Mouse (Mus musculus) ES-Bruce4 (cell line): ENCODE results near the gene Sh3glb1. TPM values are rescaled to one million over a fixed set of nuclear protein-coding genes. Genes with fewer than 3 reads are reported as not detected.
"Not testable (repeated sequence)": the region's sequence is repeated elsewhere in the genome, so short reads cannot be mapped to it uniquely, and the experiment has no call there.

Experiments used
- H3K27ac ChIP-seq: 2 replicates; pipeline ENCODE4 v1.5.1; 2012; ENCODE audit warnings: low read length, inconsistent platforms; ENCODE audit not compliant: insufficient read depth
- H3K27me3 ChIP-seq: 2 replicates; pipeline ENCODE4 v1.6.1; 2012; ENCODE audit warnings: mild to moderate bottlenecking, low read length, inconsistent platforms; ENCODE audit not compliant: control insufficient read depth, poor library complexity, insufficient read depth, severe bottlenecking
- H3K36me3 ChIP-seq: 2 replicates; pipeline ENCODE4 v1.6.1; 2012; ENCODE audit warnings: inconsistent platforms, mild to moderate bottlenecking, low read length, moderate library complexity; ENCODE audit not compliant: control insufficient read depth, poor library complexity, insufficient read depth, severe bottlenecking
- H3K4me1 ChIP-seq: one replicate; pipeline ENCODE4 v1.8.1; 2011; ENCODE audit warnings: low read length; ENCODE audit not compliant: control insufficient read depth, insufficient read depth
- H3K4me3 ChIP-seq: 2 replicates; pipeline ENCODE4 v1.5.1; 2011; ENCODE audit warnings: low read depth, mild to moderate bottlenecking, low read length
- H3K9ac ChIP-seq: 2 replicates; pipeline ENCODE4 v1.6.1; 2012; ENCODE audit warnings: low read depth, mild to moderate bottlenecking, inconsistent platforms; ENCODE audit not compliant: poor library complexity, severe bottlenecking
- H3K9me3 ChIP-seq: replicated peaks from 2 replicates; pipeline ENCODE4 v1.6.1; 2012; ENCODE audit warnings: mild to moderate bottlenecking, low read length, inconsistent platforms; ENCODE audit not compliant: control insufficient read depth, poor library complexity, insufficient read depth, severe bottlenecking
- CTCF ChIP-seq: IDR thresholded peaks from one replicate; pipeline ENCODE4 v1.8.1; 2011; ENCODE audit warnings: low read depth, low read length
- EP300 ChIP-seq: IDR thresholded peaks from 2 replicates; pipeline ENCODE4 v1.6.1; 2011; ENCODE audit warnings: low read depth, low read length; ENCODE audit not compliant: insufficient read depth
- POLR2A ChIP-seq: IDR thresholded peaks from one replicate; pipeline ENCODE4 v1.8.1; 2011; ENCODE audit warnings: low read length; ENCODE audit not compliant: insufficient read depth
- polyA plus RNA-seq: library from polyadenylated mRNA; stranded (reverse); fragments of >200 nt; gene quantifications from 2 replicates; pipeline ENCODE4 v1.2.4, GENCODE M21; 2011; ENCODE audit warnings: low read depth; ENCODE audit not compliant: missing spikeins, insufficient read depth, insufficient read length

Gene Sh3glb1
- polyA plus RNA-seq: 110 and 115 TPM in 2 replicates

- Histone ChIP-seq H3K9me3 (no peaks in the 10 kb centered on the region), H3K27ac (peak within 1 kb of the TSS; percentile 54), H3K4me3 (peak within 1 kb of the TSS; percentile 97), H3K4me1 (no peaks in the 10 kb centered on the region), H3K36me3 (no peaks in the 10 kb centered on the region), H3K27me3 (no peaks in the 10 kb centered on the region), H3K9ac (peak within 1 kb of the TSS; percentile 79)
- TF ChIP-seq CTCF (peak; percentile 88), POLR2A (no peak)
These were observed at the start of gene Sh3glb1 for GRCm38 (mm10) chr3:144719901-144720747. Gene Sh3glb1 (minus strand): TSS chr3:144720335.

DNA sequence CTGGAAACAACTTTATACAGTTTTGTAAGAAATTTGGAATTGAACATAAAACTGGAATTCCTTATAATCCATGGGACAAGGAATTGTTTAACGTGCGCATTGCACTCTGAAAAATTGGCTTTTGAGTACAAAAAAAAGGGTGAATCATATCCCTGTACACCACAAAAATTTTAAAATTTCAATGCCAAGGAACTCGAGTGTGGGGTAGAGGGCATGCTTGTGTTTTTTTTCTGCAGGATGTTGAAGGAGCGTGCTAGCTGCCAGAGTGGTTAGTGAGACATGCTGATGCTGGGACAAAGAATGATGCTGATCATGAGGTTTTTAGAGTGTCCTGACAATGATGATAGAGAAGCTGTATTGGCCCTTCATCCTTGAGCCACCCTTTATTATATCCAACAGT, 45.0 kb upstream of the Sh3glb1 start:
- TF ChIP-seq CTCF (no peak), POLR2A (no peak), EP300 (no peak)
- Histone ChIP-seq H3K4me3 (no peak overlapping the region), H3K4me1 (no peaks in the 10 kb centered on the region), H3K9me3 (peaks cover 14% of the 10 kb centered on the region), H3K27ac (no peak overlapping the region), H3K9ac (no peak overlapping the region), H3K27me3 (no peaks in the 10 kb centered on the region), H3K36me3 (no peaks in the 10 kb centered on the region)

DNA sequence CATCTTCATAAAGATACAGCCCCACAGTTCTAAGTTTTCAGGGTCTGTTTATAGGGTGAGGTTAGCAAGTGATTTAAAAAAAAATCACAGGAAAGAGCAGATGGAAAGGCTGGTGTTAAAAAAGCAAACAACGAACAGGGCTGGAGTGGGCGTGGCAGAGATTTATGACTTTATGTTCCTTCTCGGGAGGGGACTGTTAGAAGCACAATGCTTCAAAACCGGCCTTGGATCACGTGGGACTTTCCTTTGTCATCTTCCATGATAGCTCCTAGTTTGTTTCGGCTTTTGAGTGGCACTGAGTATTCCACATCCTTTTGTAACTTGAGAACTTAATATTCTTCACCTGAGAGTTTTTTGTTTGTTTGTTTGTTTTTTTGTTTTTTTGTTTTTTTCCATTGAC, 41.3 kb upstream of the Sh3glb1 start:
- no peaks in the 10 kb centered on the region for H3K4me1 ChIP-seq
- no peak overlapping the region for H3K9ac ChIP-seq
- no peak overlapping the region for H3K4me3 ChIP-seq
- H3K27ac ChIP-seq: no peak overlapping the region
- H3K27me3 ChIP-seq: no peaks in the 10 kb centered on the region
- no peaks in the 10 kb centered on the region for H3K36me3 ChIP-seq
- H3K9me3 ChIP-seq: peaks cover 3% of the 10 kb centered on the region
- TF ChIP-seq CTCF (no peak), EP300 (no peak), POLR2A (no peak)

- no peaks in the 10 kb centered on the region for H3K27me3 ChIP-seq
- no peak within 1 kb of the TSS for H3K27ac ChIP-seq
- no peaks in the 10 kb centered on the region for H3K4me1 ChIP-seq
- TF ChIP-seq CTCF (no peak), POLR2A (no peak), EP300 (no peak)
- no peak within 1 kb of the TSS for H3K9ac ChIP-seq
- H3K4me3 ChIP-seq: no peak within 1 kb of the TSS
- no peaks in the 10 kb centered on the region for H3K36me3 ChIP-seq
- H3K9me3 ChIP-seq: no peaks in the 10 kb centered on the region; the same call in 1 of the 2 replicates
These were observed 40.6 kb upstream of the Sh3glb1 start, which contains the start of gene Clca3a1 for GRCm38 (mm10) chr3:144760592-144761309. Gene Clca3a1 (minus strand): TSS chr3:144760977.

DNA sequence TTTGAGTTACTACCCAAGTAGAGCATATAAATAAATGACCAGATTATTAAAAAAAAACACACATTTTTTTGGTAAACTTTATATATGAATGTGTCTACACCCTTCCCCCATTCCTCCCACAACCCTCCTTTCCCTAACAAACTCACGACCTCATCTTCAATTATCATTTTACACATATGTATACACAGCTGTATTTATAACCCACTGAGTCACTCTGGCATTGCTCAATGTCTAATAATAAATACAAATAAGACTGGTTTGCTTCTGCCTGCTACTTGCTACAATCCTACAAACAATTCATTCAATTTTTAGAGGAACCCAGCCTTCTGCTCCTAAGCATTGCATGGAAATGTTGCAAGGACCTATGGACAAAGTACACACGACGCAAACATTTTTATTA, 39.6 kb upstream of the Sh3glb1 start:
- no peak overlapping the region for H3K27ac ChIP-seq

GRCm38 (mm10) chr3:144756103-144756502, 36.0 kb upstream of the Sh3glb1 start:
- not testable (repeated sequence) for H3K27me3 ChIP-seq, H3K36me3 ChIP-seq, H3K9ac ChIP-seq, H3K4me3 ChIP-seq, H3K27ac ChIP-seq, H3K4me1 ChIP-seq, H3K9me3 ChIP-seq

More for the DNA sequence above, 39.6 kb upstream of the Sh3glb1 start:
- Histone ChIP-seq H3K4me1 (no peaks in the 10 kb centered on the region), H3K9me3 (no peaks in the 10 kb centered on the region; the same call in 1 of the 2 replicates), H3K4me3 (no peak overlapping the region), H3K9ac (no peak overlapping the region), H3K36me3 (no peaks in the 10 kb centered on the region), H3K27me3 (no peaks in the 10 kb centered on the region)
- TF ChIP-seq POLR2A (no peak), EP300 (no peak), CTCF (no peak)
